Mouse (Mus musculus): ENCODE results near the gene Nbea.

- no peak for TF ChIP-seq CTCF (IDR thresholded peaks at IDR 0.05; ENCODE audit: low read depth)
- TF ChIP-seq EP300 (IDR thresholded peaks at IDR 0.05; ENCODE audit: low read depth): no peak
These were observed 509.3 kb downstream of the Nbea start for GRCm38 (mm10) chr3:55674185-55674584.

Measured in heart, postnatal 0 days (tissue).